Mouse (Mus musculus): Measurements from ENCODE around the gene Catsperz.

Catsperz gene

GRCm38 (mm10) chr19:6925307-6925573 is at the start of gene Catsperz:
Catsperz (minus strand) TSS chr19:6925380.
- peak; percentile 69 for DNase-seq

GRCm38 (mm10) chr19:6974211-6975205 is 49.3 kb upstream of the Catsperz start, which contains the start of gene Ppp1r14b:
Ppp1r14b (plus strand) TSS chr19:6974968.
- DNase-seq, result peak; percentile 68

DNA sequence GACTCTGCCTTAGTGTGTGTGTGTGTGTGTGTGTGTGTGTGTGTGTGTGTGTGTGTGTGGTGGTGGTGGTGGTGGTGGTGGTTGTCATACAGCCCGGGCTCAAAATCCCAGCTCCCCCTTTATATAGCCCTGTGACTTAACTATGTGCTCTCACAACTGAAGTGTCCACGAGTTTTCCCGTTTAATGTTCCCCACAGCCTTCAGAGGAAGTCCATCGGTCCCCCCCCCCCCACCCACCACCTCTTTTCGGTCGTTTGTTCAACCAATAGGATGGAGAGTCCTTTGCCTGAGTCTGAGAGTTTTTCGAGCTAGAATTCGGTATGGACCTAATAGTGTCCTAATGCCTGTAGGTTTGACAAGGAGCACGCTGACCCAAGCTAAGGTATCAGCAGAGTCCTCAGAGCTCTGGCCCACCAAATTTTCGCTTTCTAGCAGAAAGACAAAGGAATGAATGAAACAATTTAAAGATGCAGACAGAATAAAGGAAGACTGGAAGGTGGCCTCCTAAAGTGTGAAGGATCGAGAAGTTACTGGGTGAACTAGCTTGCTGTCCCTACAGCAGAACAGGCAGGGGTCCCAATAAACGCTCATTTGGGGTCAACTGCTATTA is 48.5 kb upstream of the Catsperz start:
- no peak for DNase-seq

GRCm38 (mm10) chr19:6972247-6972917 is 47.2 kb upstream of the Catsperz start:
- DNase-seq, result peak; percentile 38

- DNase-seq, result no peak
Observed at GRCm38 (mm10) chr19:6971644-6972043, 46.5 kb upstream of the Catsperz start.

DNA sequence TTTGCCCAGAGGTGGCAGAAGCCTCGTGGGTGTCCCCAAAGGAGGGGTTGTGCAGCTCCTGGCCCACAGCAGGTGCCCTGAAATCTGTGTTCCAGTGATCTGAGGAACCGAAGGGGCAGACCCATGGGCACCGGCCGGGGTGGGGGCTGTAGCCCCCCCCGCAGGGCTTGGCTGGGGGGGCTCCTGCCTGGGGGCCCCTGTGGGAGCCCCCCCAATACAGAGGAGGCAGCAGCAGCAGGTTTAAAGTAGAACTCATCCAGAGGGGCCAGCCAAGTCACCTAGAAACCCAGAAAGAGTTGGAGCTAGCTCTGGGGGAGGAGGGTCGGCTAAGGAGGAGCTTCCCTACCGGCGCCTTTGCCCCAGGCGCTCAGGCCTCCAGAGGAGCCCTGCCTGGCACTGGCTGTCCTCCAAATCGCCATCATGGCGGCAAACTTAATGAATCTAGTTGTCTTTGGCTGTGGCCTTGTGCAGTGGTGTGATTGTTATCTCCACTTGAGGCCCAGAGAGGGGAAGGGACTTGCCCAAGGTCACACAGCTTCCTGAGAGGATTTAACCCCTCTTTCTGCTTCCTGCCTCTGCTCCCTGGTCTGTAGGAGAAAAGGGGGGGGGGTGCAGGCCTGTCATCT is 45.4 kb upstream of the Catsperz start:
- peak; percentile 47 for DNase-seq

GRCm38 (mm10) chr19:6969665-6970381 is 44.6 kb upstream of the Catsperz start:
- DNase-seq, result no peak

DNA sequence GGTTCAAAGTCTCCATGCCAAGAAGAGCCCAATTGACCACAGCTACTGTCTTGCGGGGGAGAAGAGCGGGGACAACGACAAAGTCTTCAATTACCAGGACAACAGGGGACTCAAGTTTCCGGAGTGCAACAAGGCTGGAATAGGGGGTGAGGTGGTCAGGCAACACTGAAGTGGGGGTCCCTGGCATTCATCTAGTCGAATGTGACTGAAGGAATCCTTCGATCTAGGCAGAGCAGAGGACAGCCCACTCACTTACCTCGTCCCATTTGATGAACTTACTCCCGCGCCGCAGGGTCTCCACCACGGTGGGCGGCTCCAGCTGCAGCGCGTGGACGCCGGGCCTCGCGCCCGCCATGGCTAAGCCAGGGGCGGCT is 44.1 kb upstream of the Catsperz start:
- no peak for DNase-seq

- DNase-seq, result no peak
Observed at GRCm38 (mm10) chr19:6968491-6969271, 43.5 kb upstream of the Catsperz start.

DNA sequence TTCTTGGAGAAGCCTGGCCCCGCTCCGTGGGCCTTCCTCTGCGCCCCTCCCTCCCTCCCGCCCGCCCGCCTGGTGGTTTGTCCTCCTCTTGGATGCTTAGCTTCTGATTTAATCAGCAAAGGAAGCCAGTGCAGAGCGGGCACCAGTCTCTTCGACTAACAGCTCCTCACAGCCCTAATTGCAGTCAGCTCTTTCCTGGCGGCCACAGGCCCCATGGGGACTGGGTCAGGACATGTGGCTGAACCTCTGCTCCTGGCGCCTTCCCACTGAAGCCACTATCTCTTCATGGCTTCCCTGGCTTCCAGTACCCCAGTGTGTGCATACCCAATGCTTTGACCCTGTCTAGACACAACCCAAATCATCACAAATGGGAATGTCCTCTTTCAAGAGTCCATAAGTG is 31.3 kb upstream of the Catsperz start:
- no peak for DNase-seq

DNA sequence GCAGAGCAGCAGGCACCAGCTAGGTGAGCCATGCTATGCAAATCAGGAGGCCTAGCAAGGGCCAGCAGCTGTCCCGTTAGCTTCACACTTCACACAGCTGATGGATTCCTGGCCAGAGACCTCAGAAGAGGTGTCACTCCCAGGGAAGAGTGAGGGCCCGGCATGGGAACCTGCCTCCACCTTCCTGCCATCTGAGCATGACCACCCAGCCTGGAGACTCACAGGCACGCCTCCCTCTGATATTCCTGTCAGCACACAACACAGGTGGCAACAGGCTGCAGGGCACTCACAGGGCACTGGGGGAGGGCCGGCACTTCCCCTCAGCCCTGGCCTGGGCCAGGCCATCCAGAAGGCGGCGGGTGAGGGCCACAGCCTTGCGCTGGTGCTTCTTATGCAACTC is 30.2 kb upstream of the Catsperz start:
- peak; percentile 42 for DNase-seq

- DNase-seq, result peak; percentile 72
Observed at GRCm38 (mm10) chr19:6954046-6954445, 28.9 kb upstream of the Catsperz start.

- DNase-seq, result peak; percentile 65
Observed at GRCm38 (mm10) chr19:6952712-6953037, 27.5 kb upstream of the Catsperz start.

- DNase-seq, result peak; percentile 89
Observed at GRCm38 (mm10) chr19:6951994-6952711, 27.0 kb upstream of the Catsperz start.

DNA sequence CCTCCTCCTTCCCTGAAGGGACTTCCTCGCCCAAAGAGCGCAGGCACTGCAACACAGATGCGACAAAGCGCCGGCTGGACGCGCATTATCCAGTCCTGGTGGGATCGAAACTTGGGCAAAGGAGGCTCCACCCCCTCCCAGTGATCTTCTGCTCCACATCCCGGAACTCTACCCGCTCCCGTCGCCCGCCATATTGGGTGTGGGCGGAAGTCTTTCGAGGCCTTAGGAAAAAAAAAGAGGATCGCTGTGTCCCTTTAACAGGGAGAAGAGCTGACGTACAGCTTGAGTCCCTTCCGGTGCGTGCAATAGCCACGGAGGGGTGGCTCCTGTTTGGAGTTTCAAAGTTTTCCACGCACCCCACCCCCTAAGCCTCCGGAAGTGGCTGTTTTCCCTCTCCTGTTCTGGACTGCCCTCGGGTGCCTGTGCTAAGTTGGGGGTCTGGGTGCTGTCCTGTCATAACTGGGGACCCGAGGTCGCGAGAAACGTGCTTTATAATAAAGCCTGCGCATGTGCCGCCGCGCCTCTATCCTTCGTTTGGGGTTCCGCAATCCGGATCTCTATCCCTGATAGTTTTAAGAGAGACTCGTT is 26.3 kb upstream of the Catsperz start:
- DNase-seq, result peak; percentile 94

GRCm38 (mm10) chr19:6950613-6951153 is 25.5 kb upstream of the Catsperz start:
- DNase-seq, result peak; percentile 72

GRCm38 (mm10) chr19:6949951-6950350 is 24.8 kb upstream of the Catsperz start:
- DNase-seq, result peak; percentile 35

DNA sequence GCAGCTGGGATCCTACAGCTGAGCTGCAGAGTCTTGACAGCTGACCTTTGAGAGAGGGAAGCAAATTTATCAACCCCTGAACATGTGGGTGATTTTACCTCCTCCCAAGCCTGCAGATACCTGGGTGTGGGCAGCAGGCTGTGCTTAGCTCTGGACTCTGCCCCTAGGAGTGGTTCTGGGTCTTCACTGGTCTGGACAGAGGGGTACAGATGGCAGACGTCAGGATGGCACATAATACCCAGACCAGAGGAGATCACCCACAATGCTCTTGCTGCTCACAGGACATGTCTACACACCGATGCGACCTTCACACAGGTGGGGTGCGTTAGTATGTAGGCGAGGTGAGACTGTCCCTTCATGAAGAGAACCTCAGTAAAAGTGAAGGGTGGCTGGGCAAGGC is 24.4 kb upstream of the Catsperz start:
- DNase-seq, result peak; percentile 46

DNA sequence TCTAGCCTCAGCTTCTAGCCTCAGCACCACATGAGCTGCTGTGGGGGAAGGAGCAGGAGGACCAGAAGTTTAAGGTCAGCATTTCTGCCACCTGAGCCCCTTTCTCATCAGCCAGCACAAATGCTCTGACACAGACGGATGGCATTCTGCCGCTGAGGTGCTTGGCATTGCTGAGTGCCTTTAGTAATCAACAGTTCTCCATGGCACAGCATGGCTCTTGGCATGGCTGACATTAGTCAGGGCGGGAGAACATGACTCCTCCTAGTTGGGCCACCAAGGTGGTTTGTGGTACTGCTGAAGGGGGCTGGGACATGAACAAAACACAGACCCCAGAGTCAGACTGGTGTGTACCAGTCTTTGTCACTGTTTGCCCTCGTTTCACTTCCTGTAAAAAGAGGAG is 23.0 kb upstream of the Catsperz start:
- peak; percentile 88 for DNase-seq

DNA sequence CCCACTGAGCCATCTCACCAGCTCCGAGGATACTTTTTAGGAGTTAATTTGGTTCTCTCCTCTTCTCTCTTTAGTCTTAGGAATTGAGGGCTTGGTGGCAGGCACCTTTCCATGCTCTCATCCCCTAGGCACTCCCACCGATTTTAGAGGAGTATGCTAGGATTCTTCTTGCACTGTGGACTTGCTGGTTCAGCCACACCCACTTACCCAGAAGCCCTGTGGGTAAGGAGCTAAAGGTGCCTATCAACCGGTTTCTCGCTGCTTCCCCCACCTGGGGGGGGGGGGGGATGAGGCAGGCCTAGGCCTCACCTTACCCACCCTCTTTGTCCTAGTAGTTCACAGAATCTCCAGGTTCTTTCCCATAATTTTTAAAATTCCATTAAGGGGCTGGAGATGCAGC is 22.6 kb upstream of the Catsperz start:
- DNase-seq, result no peak

All from cerebellum, adult 11-12 months (tissue).